Comparison of ENCODE assay signal across 8 mouse cellular contexts in genomic region chr11:75458169-75458568, GRCm38 (mm10). TPM values are rescaled to one million over a fixed set of nuclear protein-coding genes. Genes with fewer than 3 reads are reported as not detected.
DNase-seq lines count a peak whose midpoint lies in the region; ATAC-seq lines count a peak whose summit lies in the region.

No protein-coding gene starts in this region.

- ATAC-seq in midbrain, embryonic 11.5 days (ENCODE audit: low FRiP score) = no peak
- no peak for ATAC-seq in midbrain, embryonic 13.5 days
- ATAC-seq in liver, embryonic 16.5 days (ENCODE audit: low read depth) = no peak

- 15% methylated on average over 3 of the region's 3 CpGs for WGBS in midbrain, embryonic 11.5 days
- 17% methylated on average over 3 of the region's 3 CpGs for WGBS in midbrain, embryonic 13.5 days
- 9% methylated on average over 3 of the region's 3 CpGs for WGBS in liver, embryonic 16.5 days (ENCODE audit: insufficient replicate concordance)

- H3K4me3 ChIP-seq in midbrain, embryonic 11.5 days (ENCODE audit: low read depth, low read length) = no peak overlapping the region
- no peak overlapping the region for H3K4me3 ChIP-seq in midbrain, embryonic 13.5 days (replicated peaks)
- H3K4me3 ChIP-seq in liver, embryonic 16.5 days (ENCODE audit: low read depth, low read length) = no peak overlapping the region

- no peak overlapping the region for H3K27ac ChIP-seq in midbrain, embryonic 11.5 days (ENCODE audit: low read depth, low read length)
- H3K27ac ChIP-seq in midbrain, embryonic 13.5 days = no peak overlapping the region
- H3K27ac ChIP-seq in liver, embryonic 16.5 days (ENCODE audit: low read length) = peak overlapping the region; percentile 98

- H3K36me3 ChIP-seq in midbrain, embryonic 11.5 days (ENCODE audit: control insufficient read depth, insufficient read depth, low read length) = no peaks in the 10 kb centered on the region
- no peaks in the 10 kb centered on the region for H3K36me3 ChIP-seq in midbrain, embryonic 13.5 days
- no peaks in the 10 kb centered on the region for H3K36me3 ChIP-seq in liver, embryonic 16.5 days (ENCODE audit: control insufficient read depth, insufficient read depth)

- no peak overlapping the region for H3K4me2 ChIP-seq in midbrain, embryonic 11.5 days
- H3K4me2 ChIP-seq in midbrain, embryonic 13.5 days (replicated peaks) = no peak overlapping the region
- H3K4me2 ChIP-seq in liver, embryonic 16.5 days (ENCODE audit: low read depth, low read length) = peak overlapping the region; percentile 33

- H3K9me3 ChIP-seq in midbrain, embryonic 11.5 days (ENCODE audit: control insufficient read depth, low read length) = no peaks in the 10 kb centered on the region
- no peaks in the 10 kb centered on the region for H3K9me3 ChIP-seq in midbrain, embryonic 13.5 days
- no peaks in the 10 kb centered on the region for H3K9me3 ChIP-seq in liver, embryonic 16.5 days (replicated peaks; ENCODE audit: control insufficient read depth, low read length)

- no peak overlapping the region for H3K9ac ChIP-seq in midbrain, embryonic 11.5 days (ENCODE audit: low read length)
- H3K9ac ChIP-seq in midbrain, embryonic 13.5 days (replicated peaks) = no peak overlapping the region
- H3K9ac ChIP-seq in liver, embryonic 16.5 days (ENCODE audit: low read depth, low read length) = peak overlapping the region; percentile 37; the same call in 1 of the 2 replicates

- H3K27me3 ChIP-seq in midbrain, embryonic 11.5 days (ENCODE audit: control insufficient read depth, insufficient read depth, low read length) = no peaks in the 10 kb centered on the region
- H3K27me3 ChIP-seq in midbrain, embryonic 13.5 days = no peaks in the 10 kb centered on the region; the same call in 1 of the 2 replicates
- H3K27me3 ChIP-seq in liver, embryonic 16.5 days (ENCODE audit: control insufficient read depth, insufficient read depth, low read depth, low read length) = no peaks in the 10 kb centered on the region

- peak; percentile 46 for DNase-seq in cerebellum, adult 9-11 months
- DNase-seq in cerebellum, adult 11 months = no peak
- peak; percentile 87 for DNase-seq in midbrain, embryonic 11.5 days (ENCODE audit: low spot score, missing footprints)
- DNase-seq in embryo, embryonic 11 days = peak; percentile 54
- peak; percentile 75 for DNase-seq in thymus, postnatal 14 days
- no peak for DNase-seq in frontal cortex, postnatal 36 days (ENCODE audit: low spot score in 2 of 2)

- peaks cover 26% of the 10 kb centered on the region for H3K4me1 ChIP-seq in midbrain, embryonic 11.5 days (ENCODE audit: control insufficient read depth, insufficient read depth, low read length)
- H3K4me1 ChIP-seq in midbrain, embryonic 13.5 days (replicated peaks) = peaks cover 47% of the 10 kb centered on the region
- peaks cover 67% of the 10 kb centered on the region for H3K4me1 ChIP-seq in liver, embryonic 16.5 days (ENCODE audit: control insufficient read depth, low read depth, low read length)

RNA-seq across cellular contexts. Expression of gene Tlcd2, which starts 3.3 kb away (rescaled TPM):
- 7.6 and 8.9 TPM in 2 replicates for polyA plus RNA-seq in midbrain, embryonic 11.5 days (2014; fragmentation: Nextera tagmentation; extraction: Ambion mirVana)
- polyA plus RNA-seq in midbrain, embryonic 13.5 days (2015; fragmentation: Nextera tagmentation; extraction: Ambion mirVana) = 2.0 and 2.5 TPM in 2 replicates
- 19.6 and 20.4 TPM in 2 replicates for polyA plus RNA-seq in liver, embryonic 16.5 days (2015; fragmentation: Nextera tagmentation; extraction: Ambion mirVana)

RNA-seq across cellular contexts. Expression of gene Wdr81, which starts 3.7 kb away (rescaled TPM):
- 2.8 and 3.9 TPM in 2 replicates for polyA plus RNA-seq in midbrain, embryonic 11.5 days (2014; fragmentation: Nextera tagmentation; extraction: Ambion mirVana)
- 6.8 and 8.1 TPM in 2 replicates for polyA plus RNA-seq in midbrain, embryonic 13.5 days (2015; fragmentation: Nextera tagmentation; extraction: Ambion mirVana)
- 22.6 and 24.9 TPM in 2 replicates for polyA plus RNA-seq in liver, embryonic 16.5 days (2015; fragmentation: Nextera tagmentation; extraction: Ambion mirVana)

RNA-seq across cellular contexts. Expression of gene Serpinf2, which starts 18.8 kb away (rescaled TPM):
- not detected in 2 replicates for polyA plus RNA-seq in midbrain, embryonic 11.5 days (2014; fragmentation: Nextera tagmentation; extraction: Ambion mirVana)
- polyA plus RNA-seq in midbrain, embryonic 13.5 days (2015; fragmentation: Nextera tagmentation; extraction: Ambion mirVana) = 0.07 TPM in 1 of 2 replicates, not detected in the other
- polyA plus RNA-seq in liver, embryonic 16.5 days (2015; fragmentation: Nextera tagmentation; extraction: Ambion mirVana) = 753 and 817 TPM in 2 replicates

RNA-seq across cellular contexts. Expression of gene Prpf8, which starts 28.4 kb away (rescaled TPM):
- polyA plus RNA-seq in midbrain, embryonic 11.5 days (2014; fragmentation: Nextera tagmentation; extraction: Ambion mirVana) = 94.9 and 100.0 TPM in 2 replicates
- 58.2 and 61.8 TPM in 2 replicates for polyA plus RNA-seq in midbrain, embryonic 13.5 days (2015; fragmentation: Nextera tagmentation; extraction: Ambion mirVana)
- polyA plus RNA-seq in liver, embryonic 16.5 days (2015; fragmentation: Nextera tagmentation; extraction: Ambion mirVana) = 24.1 and 25.3 TPM in 2 replicates

RNA-seq across cellular contexts. Expression of gene Serpinf1, which starts 35.7 kb away (rescaled TPM):
- 56.2 and 58.2 TPM in 2 replicates for polyA plus RNA-seq in midbrain, embryonic 11.5 days (2014; fragmentation: Nextera tagmentation; extraction: Ambion mirVana)
- polyA plus RNA-seq in midbrain, embryonic 13.5 days (2015; fragmentation: Nextera tagmentation; extraction: Ambion mirVana) = 27.5 and 31.5 TPM in 2 replicates
- 363 and 402 TPM in 2 replicates for polyA plus RNA-seq in liver, embryonic 16.5 days (2015; fragmentation: Nextera tagmentation; extraction: Ambion mirVana)

Comparison
In these comparisons a context has a peak if more than half of its experiments do, and no peak if none do; other contexts are left out.
1. DNase-seq: peak in cerebellum, adult 9-11 months (single experiment), midbrain, embryonic 11.5 days (single experiment), embryo, embryonic 11 days (single experiment) and thymus, postnatal 14 days (single experiment); none in cerebellum, adult 11 months (single experiment) and frontal cortex, postnatal 36 days (0 of 2).
2. RNA of gene Serpinf2, which starts 18.8 kb away (polyA plus RNA-seq): 753 to 817 TPM in liver, embryonic 16.5 days; 0.07 TPM in midbrain, embryonic 13.5 days and not detected in midbrain, embryonic 11.5 days; every median in the first group is over 100 times any median in the second.